Mouse (Mus musculus): ENCODE data around the gene Auh. TPM values are rescaled to one million over a fixed set of nuclear protein-coding genes. Genes with fewer than 3 reads are reported as not detected.
A peak's percentile ranks its signal among the peaks of the same experiment; 100 is the strongest.

Auh gene
- polyA plus RNA-seq, 1 experiment from 2014 or later: 45.0 TPM

DNA sequence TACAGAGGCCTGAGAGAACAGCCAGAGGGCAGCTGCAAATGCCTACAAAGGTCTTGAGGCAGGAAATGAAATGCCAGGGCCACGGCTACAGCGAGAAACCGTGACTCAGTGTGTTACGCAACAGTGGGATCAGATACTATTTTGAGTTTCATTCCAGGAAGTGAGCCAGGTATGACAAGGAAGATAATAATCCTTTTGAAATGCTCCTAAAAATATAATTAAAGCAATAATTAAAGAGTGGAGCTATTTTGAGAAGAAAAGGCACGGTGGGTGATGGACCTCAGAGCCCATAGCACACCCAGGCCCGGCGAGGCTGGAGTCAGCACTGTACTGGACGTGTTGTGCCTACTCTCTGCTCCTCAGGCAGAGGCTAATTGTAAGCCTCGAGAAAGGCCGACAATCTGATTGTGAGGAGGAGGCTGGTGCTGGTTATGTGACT is 37.4 kb downstream of the Auh start:
- Histone ChIP-seq H3K4me2 (replicated peaks; ENCODE audit: low read depth) (peak overlapping the region; percentile 43), H3K4me3 (ENCODE audit: low read depth, low read length) (no peak overlapping the region), H3K36me3 (ENCODE audit: control insufficient read depth, insufficient read depth) (peaks cover 3% of the 10 kb centered on the region; the same call in 1 of the 2 replicates), H3K27ac (ENCODE audit: low read depth, low read length) (peak overlapping the region; percentile 72), H3K4me1 (replicated peaks; ENCODE audit: control insufficient read depth, insufficient read depth, low read length) (no peaks in the 10 kb centered on the region), H3K27me3 (replicated peaks; ENCODE audit: control insufficient read depth, insufficient read depth, low read length) (no peaks in the 10 kb centered on the region), H3K9ac (ENCODE audit: low read depth, low read length) (no peak overlapping the region), H3K9me3 (ENCODE audit: control insufficient read depth) (no peaks in the 10 kb centered on the region)
- peak; percentile 39; the same call in 1 of the 2 replicates for TF ChIP-seq CTCF (IDR thresholded peaks at IDR 0.05; ENCODE audit: low read depth)
- ATAC-seq: peak; percentile 78
- 26% methylated on average over 10 of the region's 10 CpGs for whole genome bisulfite sequencing

DNA sequence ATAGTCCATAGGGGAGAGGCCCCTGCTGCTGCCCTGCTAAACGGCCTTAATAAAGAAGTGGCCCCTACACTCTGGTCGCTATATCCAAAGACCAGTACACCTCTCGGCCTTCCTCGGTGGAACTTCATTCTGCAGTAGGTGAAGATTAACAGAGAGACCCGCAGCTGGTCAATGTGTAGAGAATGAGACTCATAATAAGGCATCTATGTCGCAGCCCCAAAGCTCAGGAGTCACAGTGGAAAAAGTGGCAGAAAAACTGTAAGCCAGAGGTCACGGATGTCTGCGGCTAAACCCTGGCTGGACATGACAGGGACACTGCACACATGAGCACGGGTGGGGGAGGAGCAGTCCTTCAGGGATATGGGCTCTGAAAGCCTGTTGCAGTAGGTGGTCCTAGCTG is 39.2 kb downstream of the Auh start:
- Histone ChIP-seq H3K9me3 (ENCODE audit: control insufficient read depth) (no peaks in the 10 kb centered on the region), H3K27me3 (replicated peaks; ENCODE audit: control insufficient read depth, insufficient read depth, low read length) (no peaks in the 10 kb centered on the region), H3K27ac (ENCODE audit: low read depth, low read length) (no peak overlapping the region), H3K4me2 (replicated peaks; ENCODE audit: low read depth) (no peak overlapping the region), H3K9ac (ENCODE audit: low read depth, low read length) (no peak overlapping the region), H3K36me3 (ENCODE audit: control insufficient read depth, insufficient read depth) (peaks cover 8% of the 10 kb centered on the region; the same call in 1 of the 2 replicates), H3K4me3 (ENCODE audit: low read depth, low read length) (no peak overlapping the region), H3K4me1 (replicated peaks; ENCODE audit: control insufficient read depth, insufficient read depth, low read length) (no peaks in the 10 kb centered on the region)
- no peak for TF ChIP-seq CTCF (IDR thresholded peaks at IDR 0.05; ENCODE audit: low read depth)
- ATAC-seq: no peak
- WGBS: 73% methylated on average over 9 of the region's 9 CpGs

DNA sequence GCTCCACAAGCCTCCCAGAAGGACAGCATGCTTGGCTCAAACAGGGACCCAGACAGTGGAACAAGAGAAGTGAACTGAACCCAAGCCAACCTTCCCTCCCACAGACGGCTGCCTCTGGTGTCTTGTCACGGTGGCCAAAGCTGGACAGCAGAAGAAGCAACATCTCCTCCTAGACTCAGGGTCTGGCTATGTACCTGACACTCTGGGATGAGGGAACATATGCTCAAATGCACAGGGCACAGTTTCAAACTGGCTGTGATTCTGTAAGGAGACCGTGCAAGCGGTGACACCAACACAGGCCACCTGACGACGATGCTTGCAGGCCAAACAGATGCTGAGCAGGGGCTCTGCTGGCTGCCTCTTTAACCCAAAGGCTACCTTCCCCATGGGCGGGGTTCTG is 42.7 kb downstream of the Auh start:
- no peaks in the 10 kb centered on the region for H3K9me3 ChIP-seq (ENCODE audit: control insufficient read depth)
- H3K36me3 ChIP-seq (ENCODE audit: control insufficient read depth, insufficient read depth): peaks cover 8% of the 10 kb centered on the region; the same call in 1 of the 2 replicates
- ATAC-seq: no peak
- 90% methylated on average over 7 of the region's 7 CpGs for WGBS
- no peak overlapping the region for H3K4me2 ChIP-seq (replicated peaks; ENCODE audit: low read depth)
- H3K27me3 ChIP-seq (replicated peaks; ENCODE audit: control insufficient read depth, insufficient read depth, low read length): no peaks in the 10 kb centered on the region
- H3K4me1 ChIP-seq (replicated peaks; ENCODE audit: control insufficient read depth, insufficient read depth, low read length): no peaks in the 10 kb centered on the region
- H3K9ac ChIP-seq (ENCODE audit: low read depth, low read length): no peak overlapping the region
- H3K4me3 ChIP-seq (ENCODE audit: low read depth, low read length): no peak overlapping the region
- no peak overlapping the region for H3K27ac ChIP-seq (ENCODE audit: low read depth, low read length)
- TF ChIP-seq CTCF (IDR thresholded peaks at IDR 0.05; ENCODE audit: low read depth): no peak

DNA sequence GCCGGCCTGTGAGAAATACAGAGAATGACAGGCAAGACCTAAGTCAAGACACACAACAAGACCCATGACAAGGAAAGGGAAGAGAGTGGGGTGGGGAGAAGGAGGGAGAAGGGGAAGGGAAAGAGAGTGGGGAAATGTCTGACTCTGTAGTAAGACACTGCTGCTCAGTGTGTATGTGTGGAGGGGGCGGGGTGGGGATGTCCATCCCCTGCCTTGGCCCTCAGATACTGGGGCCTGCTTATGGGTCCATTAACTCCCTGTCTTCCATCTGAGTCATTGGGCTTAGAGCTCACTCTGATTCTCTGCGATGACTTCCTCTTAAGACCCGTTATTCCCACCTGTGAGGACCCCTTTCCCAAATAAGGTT is 45.5 kb downstream of the Auh start:
- Histone ChIP-seq H3K27me3 (replicated peaks; ENCODE audit: control insufficient read depth, insufficient read depth, low read length) (no peaks in the 10 kb centered on the region), H3K9me3 (ENCODE audit: control insufficient read depth) (no peaks in the 10 kb centered on the region), H3K4me3 (ENCODE audit: low read depth, low read length) (no peak overlapping the region), H3K36me3 (ENCODE audit: control insufficient read depth, insufficient read depth) (peaks cover 8% of the 10 kb centered on the region; the same call in 1 of the 2 replicates), H3K4me2 (replicated peaks; ENCODE audit: low read depth) (no peak overlapping the region), H3K27ac (ENCODE audit: low read depth, low read length) (no peak overlapping the region), H3K9ac (ENCODE audit: low read depth, low read length) (no peak overlapping the region), H3K4me1 (replicated peaks; ENCODE audit: control insufficient read depth, insufficient read depth, low read length) (no peaks in the 10 kb centered on the region)
- ATAC-seq: no peak
- TF ChIP-seq CTCF (IDR thresholded peaks at IDR 0.05; ENCODE audit: low read depth): no peak
- WGBS: 77% methylated on average over 4 of the region's 4 CpGs

DNA sequence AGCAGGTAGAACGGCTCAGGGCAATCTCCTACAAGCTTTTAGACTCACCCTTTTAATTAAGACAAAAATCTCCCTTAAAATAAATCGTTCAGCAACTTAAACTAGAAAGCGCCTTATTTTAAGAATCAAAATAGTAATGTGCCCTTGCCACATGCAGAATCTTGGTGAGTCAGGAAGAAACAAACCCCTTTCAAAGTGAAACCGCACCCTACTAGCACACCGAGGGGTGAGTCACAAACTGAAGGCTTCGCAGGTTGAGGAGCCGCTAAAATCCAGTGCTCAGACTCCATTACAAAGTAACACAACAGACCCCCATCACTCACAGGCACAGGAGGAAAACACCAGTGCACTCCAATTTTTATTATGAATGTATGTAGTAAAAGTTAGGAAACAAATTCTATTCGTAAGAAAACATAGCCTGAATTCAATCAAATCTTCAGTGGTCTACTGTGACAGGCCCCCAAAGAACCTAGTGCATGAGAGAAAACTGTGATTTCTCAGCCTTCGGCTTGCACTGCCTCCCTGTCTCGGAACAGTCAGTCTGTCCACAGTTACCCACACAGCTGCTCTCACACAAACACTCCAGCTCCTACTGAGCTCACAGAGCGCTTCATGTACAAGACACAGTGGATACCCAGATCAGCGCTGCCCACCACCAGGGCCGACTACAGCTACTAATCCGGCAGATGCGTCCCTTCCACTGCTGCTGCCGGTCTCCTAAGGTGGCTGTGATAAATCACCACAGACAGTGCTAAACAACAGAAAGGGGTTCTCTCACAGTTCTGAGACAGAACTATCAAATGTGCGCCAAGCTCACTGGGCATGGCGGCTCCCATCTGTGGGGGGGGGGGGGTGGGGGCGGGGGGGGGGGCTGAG is 46.2 kb downstream of the Auh start:
- no peak overlapping the region for H3K27ac ChIP-seq (ENCODE audit: low read depth, low read length)
- WGBS: 79% methylated on average over 19 of the region's 19 CpGs

DNA sequence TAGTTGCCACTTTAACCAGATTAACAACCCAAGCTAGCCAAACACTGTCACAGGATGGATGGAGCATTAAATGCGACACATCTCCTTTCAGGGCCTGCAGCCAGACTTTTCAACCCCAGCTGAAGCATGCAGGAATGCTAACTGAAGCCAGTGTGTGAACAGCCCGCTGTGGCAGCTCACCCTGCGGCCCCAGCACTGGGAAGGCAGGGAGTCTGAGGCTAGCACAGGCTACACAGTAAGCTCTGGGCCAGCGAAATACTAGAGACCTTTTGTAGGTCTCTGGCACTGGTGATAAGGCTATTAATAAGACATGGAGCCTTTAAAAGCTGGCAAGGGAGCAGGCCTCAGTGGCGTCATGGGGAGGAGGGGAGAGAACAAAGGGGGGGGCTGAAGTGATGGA is 49.1 kb downstream of the Auh start:
- WGBS: 73% methylated on average over 5 of the region's 5 CpGs
- Histone ChIP-seq H3K9me3 (ENCODE audit: control insufficient read depth) (no peaks in the 10 kb centered on the region), H3K4me1 (replicated peaks; ENCODE audit: control insufficient read depth, insufficient read depth, low read length) (no peaks in the 10 kb centered on the region), H3K4me2 (replicated peaks; ENCODE audit: low read depth) (no peak overlapping the region), H3K4me3 (ENCODE audit: low read depth, low read length) (no peak overlapping the region), H3K9ac (ENCODE audit: low read depth, low read length) (no peak overlapping the region), H3K27me3 (replicated peaks; ENCODE audit: control insufficient read depth, insufficient read depth, low read length) (no peaks in the 10 kb centered on the region), H3K27ac (ENCODE audit: low read depth, low read length) (no peak overlapping the region), H3K36me3 (ENCODE audit: control insufficient read depth, insufficient read depth) (no peaks in the 10 kb centered on the region)
- TF ChIP-seq CTCF (IDR thresholded peaks at IDR 0.05; ENCODE audit: low read depth): no peak
- ATAC-seq: no peak

More for the DNA sequence above, 46.2 kb downstream of the Auh start:
- Histone ChIP-seq H3K9ac (ENCODE audit: low read depth, low read length) (no peak overlapping the region), H3K4me2 (replicated peaks; ENCODE audit: low read depth) (no peak overlapping the region), H3K27me3 (replicated peaks; ENCODE audit: control insufficient read depth, insufficient read depth, low read length) (no peaks in the 10 kb centered on the region), H3K4me1 (replicated peaks; ENCODE audit: control insufficient read depth, insufficient read depth, low read length) (no peaks in the 10 kb centered on the region), H3K9me3 (ENCODE audit: control insufficient read depth) (no peaks in the 10 kb centered on the region), H3K4me3 (ENCODE audit: low read depth, low read length) (no peak overlapping the region), H3K36me3 (ENCODE audit: control insufficient read depth, insufficient read depth) (peaks cover 8% of the 10 kb centered on the region; the same call in 1 of the 2 replicates)
- TF ChIP-seq CTCF (IDR thresholded peaks at IDR 0.05; ENCODE audit: low read depth): no peak
- no peak for ATAC-seq
